Mouse (Mus musculus): ENCODE results near the gene Rbm14.

The Rbm14 gene

GRCm38 (mm10) chr19:4811063-4811908 lies at the start of gene Rbm14, which contains the start of gene Gm21992:
Gene Rbm14, minus strand, starts transcription at chr19:4811634.
Gene Gm21992, minus strand, starts transcription at chr19:4811612.
- peak; percentile 98 for DNase-seq

- DNase-seq: no peak
These were observed 47.6 kb upstream of the Rbm14 start for GRCm38 (mm10) chr19:4859081-4859480.

- no peak for DNase-seq
These were observed 44.5 kb upstream of the Rbm14 start for GRCm38 (mm10) chr19:4855951-4856350.

- DNase-seq: no peak
These were observed 44.0 kb upstream of the Rbm14 start for GRCm38 (mm10) chr19:4855470-4855820.

GRCm38 (mm10) chr19:4854552-4855469 lies 43.4 kb upstream of the Rbm14 start, which contains the start of gene Ctsf:
Gene Ctsf, plus strand, starts transcription at chr19:4855130.
- DNase-seq: peak in 1 of 2 experiments; percentile 20

GRCm38 (mm10) chr19:4850281-4850680 lies 38.8 kb upstream of the Rbm14 start:
- DNase-seq: no peak

GRCm38 (mm10) chr19:4849800-4850199 lies 38.4 kb upstream of the Rbm14 start:
- DNase-seq: no peak

GRCm38 (mm10) chr19:4847490-4847889 lies 36.1 kb upstream of the Rbm14 start:
- no peak for DNase-seq

- DNase-seq: no peak
These were observed 34.4 kb upstream of the Rbm14 start for GRCm38 (mm10) chr19:4845846-4846245.

- no peak for DNase-seq
These were observed 31.2 kb upstream of the Rbm14 start for GRCm38 (mm10) chr19:4842611-4843010.

GRCm38 (mm10) chr19:4840848-4841247 lies 29.4 kb upstream of the Rbm14 start:
- no peak for DNase-seq

GRCm38 (mm10) chr19:4839149-4839548 lies 27.7 kb upstream of the Rbm14 start, which contains the start of the genes Ccs and Ccdc87:
Gene Ccs, minus strand, starts transcription at chr19:4839332.
Gene Ccdc87, plus strand, starts transcription at chr19:4839366.
- DNase-seq: peak; percentile 91 to 94

- no peak for DNase-seq
These were observed 27.2 kb upstream of the Rbm14 start for GRCm38 (mm10) chr19:4838526-4839140.

- no peak for DNase-seq
These were observed 25.6 kb upstream of the Rbm14 start for GRCm38 (mm10) chr19:4837049-4837448.

GRCm38 (mm10) chr19:4836096-4836495 lies 24.7 kb upstream of the Rbm14 start:
- no peak for DNase-seq

GRCm38 (mm10) chr19:4833977-4834376 lies 22.5 kb upstream of the Rbm14 start:
- no peak for DNase-seq

GRCm38 (mm10) chr19:4829156-4829555 lies 17.7 kb upstream of the Rbm14 start:
- DNase-seq: no peak

GRCm38 (mm10) chr19:4828444-4829114 lies 17.1 kb upstream of the Rbm14 start:
- DNase-seq: no peak

- no peak for DNase-seq
These were observed 9.4 kb upstream of the Rbm14 start for GRCm38 (mm10) chr19:4820678-4821303.

GRCm38 (mm10) chr19:4817182-4817835 lies 5.9 kb upstream of the Rbm14 start:
- no peak for DNase-seq

- DNase-seq: no peak
These were observed 1.6 kb upstream of the Rbm14 start for GRCm38 (mm10) chr19:4813015-4813414.

All from thymus, adult 18-20 months (tissue).